9 mouse cellular contexts compared by ENCODE assay signal in genomic region chr2:118520042-118520933, GRCm38 (mm10). TPM values are rescaled to one million over a fixed set of nuclear protein-coding genes. Genes with fewer than 3 reads are reported as not detected.
A peak's percentile ranks its signal among the peaks of the same experiment; 100 is the strongest.
DNase-seq lines count a peak whose midpoint lies in the region; ATAC-seq and TF ChIP-seq lines count a peak whose summit lies in the region.
"Had no signal": no experiment of that assay in that cellular context is flagged by ENCODE, and none has a peak within 500 bp of the region (broad histone marks: within the 10 kb centered on the region; RNA-seq: fewer than 3 reads in every experiment).

No protein-coding gene starts in this region.

- H3K4me3 ChIP-seq in layer of hippocampus, adult 2 months, result no peak overlapping the region
- H3K4me3 ChIP-seq in embryonic facial prominence, embryonic 10.5 days, result no peak overlapping the region
- H3K4me3 ChIP-seq in heart, embryonic 15.5 days, result no peak overlapping the region
- no peak overlapping the region for H3K4me3 ChIP-seq in kidney, embryonic 16.5 days (ENCODE audit: low read length)
- H3K4me3 ChIP-seq in lung, embryonic 16.5 days (ENCODE audit: low read length), result no peak overlapping the region

- peaks cover 58% of the 10 kb centered on the region for H3K4me1 ChIP-seq in embryonic facial prominence, embryonic 10.5 days
- H3K4me1 ChIP-seq in heart, embryonic 15.5 days (replicated peaks), result peaks cover 31% of the 10 kb centered on the region
- H3K4me1 ChIP-seq in kidney, embryonic 16.5 days (ENCODE audit: insufficient read depth, low read length), result peaks cover 43% of the 10 kb centered on the region
- H3K4me1 ChIP-seq in lung, embryonic 16.5 days (replicated peaks; ENCODE audit: control insufficient read depth, insufficient read depth, low read length), result peaks cover 32% of the 10 kb centered on the region

- no peaks in the 10 kb centered on the region for H3K9me3 ChIP-seq in embryonic facial prominence, embryonic 10.5 days
- no peaks in the 10 kb centered on the region for H3K9me3 ChIP-seq in heart, embryonic 15.5 days (replicated peaks)
- no peaks in the 10 kb centered on the region for H3K9me3 ChIP-seq in kidney, embryonic 16.5 days (ENCODE audit: low read length)
- H3K9me3 ChIP-seq in lung, embryonic 16.5 days (ENCODE audit: control insufficient read depth, low read length), result no peaks in the 10 kb centered on the region
- H3K9me3 ChIP-seq: G1E had no signal

- H3K36me3 ChIP-seq in embryonic facial prominence, embryonic 10.5 days (replicated peaks), result no peaks in the 10 kb centered on the region
- no peaks in the 10 kb centered on the region for H3K36me3 ChIP-seq in heart, embryonic 15.5 days
- H3K36me3 ChIP-seq in kidney, embryonic 16.5 days (ENCODE audit: insufficient read depth, low read length), result no peaks in the 10 kb centered on the region
- no peaks in the 10 kb centered on the region for H3K36me3 ChIP-seq in lung, embryonic 16.5 days (ENCODE audit: control insufficient read depth, insufficient read depth, low read length)
- H3K36me3 ChIP-seq: G1E had no signal

- DNase-seq in layer of hippocampus, adult 2 months (ENCODE audit: low spot score in 2 of 2), result peak; percentile 26 to 43
- DNase-seq in layer of hippocampus, adult 9-10 months (ENCODE audit: low spot score), result no peak
- peak; percentile 87 for DNase-seq in embryonic facial prominence, embryonic 10.5 days (ENCODE audit: low spot score)
- DNase-seq in skeletal muscle tissue, adult 2 months (ENCODE audit: low read depth, low spot score), result peak; percentile 59
- DNase-seq in cerebellum, adult 11-12 months, result no peak

- no peak for TF ChIP-seq CTCF in layer of hippocampus, adult 2 months (conservative IDR thresholded peaks at IDR 0.05)

- H3K27me3 ChIP-seq in embryonic facial prominence, embryonic 10.5 days (replicated peaks; ENCODE audit: low read depth, poor library complexity, severe bottlenecking), result no peaks in the 10 kb centered on the region
- H3K27me3 ChIP-seq in heart, embryonic 15.5 days, result no peaks in the 10 kb centered on the region
- no peaks in the 10 kb centered on the region for H3K27me3 ChIP-seq in kidney, embryonic 16.5 days (ENCODE audit: insufficient read depth, low read length)
- H3K27me3 ChIP-seq in lung, embryonic 16.5 days (ENCODE audit: control insufficient read depth, insufficient read depth, low read depth, low read length), result no peaks in the 10 kb centered on the region

- H3K9ac ChIP-seq in heart, embryonic 15.5 days, result peak overlapping the region; percentile 24; the same call in 1 of the 2 replicates
- peak overlapping the region; percentile 54 for H3K9ac ChIP-seq in kidney, embryonic 16.5 days (replicated peaks; ENCODE audit: low read length)
- peak overlapping the region; percentile 42 for H3K9ac ChIP-seq in lung, embryonic 16.5 days (ENCODE audit: low read length)

- peak overlapping the region; percentile 71 for H3K27ac ChIP-seq in layer of hippocampus, adult 2 months
- H3K27ac ChIP-seq in embryonic facial prominence, embryonic 10.5 days (replicated peaks), result peak overlapping the region; percentile 92
- peak overlapping the region; percentile 53 for H3K27ac ChIP-seq in heart, embryonic 15.5 days
- peak overlapping the region; percentile 84 for H3K27ac ChIP-seq in kidney, embryonic 16.5 days (ENCODE audit: low read length)
- peak overlapping the region; percentile 84 for H3K27ac ChIP-seq in lung, embryonic 16.5 days (ENCODE audit: low read length)

- no peak overlapping the region for H3K4me2 ChIP-seq in heart, embryonic 15.5 days
- H3K4me2 ChIP-seq in kidney, embryonic 16.5 days (replicated peaks; ENCODE audit: low read depth, low read length), result no peak overlapping the region
- H3K4me2 ChIP-seq in lung, embryonic 16.5 days (ENCODE audit: low read depth, low read length), result peak overlapping the region; percentile 36; the same call in 1 of the 2 replicates

- peak; percentile 70; the same call in 1 of the 2 replicates for ATAC-seq in heart, embryonic 15.5 days (replicated peaks; ENCODE audit: insufficient number of reproducible peaks, insufficient read depth, low FRiP score, low read depth)
- ATAC-seq in kidney, embryonic 16.5 days (ENCODE audit: low FRiP score, low TSS enrichment), result peak; percentile 83
- peak; percentile 90 for ATAC-seq in lung, embryonic 16.5 days (ENCODE audit: low read depth)

- 21% methylated on average over 9 of the region's 9 CpGs for WGBS in embryonic facial prominence, embryonic 10.5 days
- 42% methylated on average over 9 of the region's 9 CpGs for WGBS in heart, embryonic 15.5 days
- 37% methylated on average over 9 of the region's 9 CpGs for WGBS in kidney, embryonic 16.5 days
- WGBS in lung, embryonic 16.5 days, result 27% methylated on average over 9 of the region's 9 CpGs

RNA-seq across cellular contexts. Expression of gene Bmf, which starts 29.2 kb away (rescaled TPM):
- total RNA-seq in layer of hippocampus, adult 2 months (2021), result 1 to 10 TPM; 1.9 to 2.8 TPM
- 5.6 and 6.0 TPM in 2 replicates for polyA plus RNA-seq in embryonic facial prominence, embryonic 10.5 days (2016; fragmentation: Nextera tagmentation; extraction: Ambion mirVana)
- polyA plus RNA-seq in heart, embryonic 15.5 days (2015; fragmentation: Nextera tagmentation; extraction: Ambion mirVana), result 1.9 and 3.8 TPM in 2 replicates
- polyA plus RNA-seq in kidney, embryonic 16.5 days (2015; fragmentation: Nextera tagmentation; extraction: Ambion mirVana), result 7.6 and 9.9 TPM in 2 replicates
- polyA plus RNA-seq in lung, embryonic 16.5 days (2015; fragmentation: Nextera tagmentation; extraction: Ambion mirVana), result 4.7 and 6.7 TPM in 2 replicates
- polyA plus RNA-seq: G1E had no signal

RNA-seq across cellular contexts. Expression of gene Srp14, which starts 40.8 kb away (rescaled TPM):
- total RNA-seq in layer of hippocampus, adult 2 months (2021), result 100 to 1,000 TPM; 181 TPM
- polyA plus RNA-seq in embryonic facial prominence, embryonic 10.5 days (2016; fragmentation: Nextera tagmentation; extraction: Ambion mirVana), result 234 and 245 TPM in 2 replicates
- 194 and 204 TPM in 2 replicates for polyA plus RNA-seq in heart, embryonic 15.5 days (2015; fragmentation: Nextera tagmentation; extraction: Ambion mirVana)
- polyA plus RNA-seq in kidney, embryonic 16.5 days (2015; fragmentation: Nextera tagmentation; extraction: Ambion mirVana), result 216 and 231 TPM in 2 replicates
- polyA plus RNA-seq in lung, embryonic 16.5 days (2015; fragmentation: Nextera tagmentation; extraction: Ambion mirVana), result 250 and 281 TPM in 2 replicates

Comparison
In these comparisons a context has a peak if more than half of its experiments do, and no peak if none do; other contexts are left out.
1. DNase-seq: peak in layer of hippocampus, adult 2 months (2 of 2), embryonic facial prominence, embryonic 10.5 days (single experiment) and skeletal muscle tissue, adult 2 months (single experiment); none in layer of hippocampus, adult 9-10 months (single experiment) and cerebellum, adult 11-12 months (single experiment).
2. Peak in every context shown above with its lines, with median percentiles within 50 percentile points of each other: H3K27ac ChIP-seq, ATAC-seq and H3K9ac ChIP-seq.